Mouse (Mus musculus): ENCODE measurements around the gene Nifk. TPM values are rescaled to one million over a fixed set of nuclear protein-coding genes. Genes with fewer than 3 reads are reported as not detected.

Nifk gene
- 61.0 and 62.4 TPM in 2 replicates for polyA plus RNA-seq (2015; fragmentation: Nextera tagmentation; extraction: Ambion mirVana)

DNA sequence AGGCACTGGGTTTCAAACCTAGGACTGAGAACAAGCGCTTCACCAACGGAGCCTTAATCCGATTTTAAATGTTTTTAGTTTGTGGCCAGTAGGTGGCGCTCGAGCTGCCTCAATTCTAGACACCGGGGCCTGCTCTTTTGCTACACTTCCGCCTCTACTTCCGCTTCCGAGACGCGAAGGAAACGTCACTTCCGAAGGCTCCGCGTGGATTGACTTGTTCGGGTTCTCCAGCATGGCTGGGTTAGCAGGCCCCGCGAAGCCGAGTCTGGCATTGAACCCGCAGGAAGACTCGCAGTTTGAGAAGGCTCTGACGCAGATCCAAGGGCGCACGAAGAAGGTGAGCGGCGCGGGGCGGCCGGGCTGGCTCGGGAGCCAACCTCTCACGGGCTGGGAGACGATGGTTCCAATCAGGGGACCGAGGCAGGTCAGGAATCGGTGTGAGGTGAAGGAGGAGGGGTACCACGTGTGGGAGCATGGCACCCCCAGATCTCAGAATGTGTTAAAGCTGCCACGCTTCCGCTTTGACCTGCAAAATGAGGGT, at the start of gene Nifk:
TSS of gene Nifk (plus strand) at position 179 of the 541 bp plus-strand sequence.
- ATAC-seq, result peak; percentile 96
- no peaks in the 10 kb centered on the region for H3K9me3 ChIP-seq (ENCODE audit: control insufficient read depth, low read length)
- under 1% methylated on average over 37 of the region's 37 CpGs for WGBS
- H3K4me1 ChIP-seq (ENCODE audit: control insufficient read depth, insufficient read depth, low read depth, low read length), result peaks cover 10% of the 10 kb centered on the region
- H3K27ac ChIP-seq (ENCODE audit: low read depth, low read length), result peak within 1 kb of the TSS; percentile 62; the same call in 1 of the 2 replicates
- no peaks in the 10 kb centered on the region for H3K27me3 ChIP-seq (replicated peaks; ENCODE audit: control insufficient read depth, insufficient read depth, low read length)
- H3K4me2 ChIP-seq (ENCODE audit: low read length), result peak within 1 kb of the TSS; percentile 94
- peak within 1 kb of the TSS; percentile 98 for H3K4me3 ChIP-seq (ENCODE audit: low read length)
- peak within 1 kb of the TSS; percentile 80 for H3K9ac ChIP-seq (ENCODE audit: low read depth, low read length)
- peaks cover 16% of the 10 kb centered on the region for H3K36me3 ChIP-seq (ENCODE audit: control insufficient read depth, insufficient read depth, low read length)

GRCm38 (mm10) chr1:118275139-118275538, 46.5 kb upstream of the Nifk start:
- ATAC-seq, result peak; percentile 72
- no peak overlapping the region for H3K4me2 ChIP-seq (ENCODE audit: low read length)
- H3K27me3 ChIP-seq (replicated peaks; ENCODE audit: control insufficient read depth, insufficient read depth, low read length), result no peaks in the 10 kb centered on the region
- H3K27ac ChIP-seq (ENCODE audit: low read depth, low read length), result no peak overlapping the region
- H3K4me1 ChIP-seq (ENCODE audit: control insufficient read depth, insufficient read depth, low read depth, low read length), result no peaks in the 10 kb centered on the region
- WGBS, result 9% methylated on average over 2 of the region's 2 CpGs
- H3K36me3 ChIP-seq (ENCODE audit: control insufficient read depth, insufficient read depth, low read length), result no peaks in the 10 kb centered on the region
- no peak overlapping the region for H3K4me3 ChIP-seq (ENCODE audit: low read length)
- no peaks in the 10 kb centered on the region for H3K9me3 ChIP-seq (ENCODE audit: control insufficient read depth, low read length)
- no peak overlapping the region for H3K9ac ChIP-seq (ENCODE audit: low read depth, low read length)

DNA sequence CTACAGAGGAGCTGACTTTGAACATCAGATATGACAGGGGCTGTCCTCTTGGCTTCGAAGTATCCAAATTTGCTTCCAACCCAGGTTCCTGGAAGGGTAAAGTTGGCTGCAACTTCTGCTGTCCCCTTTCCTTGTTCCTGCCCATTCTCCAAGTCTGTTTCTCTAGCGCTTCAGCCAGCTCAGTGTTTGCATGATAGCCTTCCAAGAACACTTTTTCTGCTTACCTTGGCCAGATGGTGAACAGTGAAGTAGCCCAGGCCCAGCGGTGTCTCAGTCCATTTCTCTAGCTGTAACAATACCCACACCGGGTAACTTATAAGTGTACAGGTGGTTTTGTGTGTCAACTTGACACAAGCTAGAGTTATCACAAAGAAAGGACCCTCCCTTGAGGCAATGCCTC, 29.3 kb upstream of the Nifk start:
- Histone ChIP-seq H3K9me3 (ENCODE audit: control insufficient read depth, low read length) (no peaks in the 10 kb centered on the region), H3K4me2 (ENCODE audit: low read length) (no peak overlapping the region), H3K27me3 (replicated peaks; ENCODE audit: control insufficient read depth, insufficient read depth, low read length) (no peaks in the 10 kb centered on the region), H3K27ac (ENCODE audit: low read depth, low read length) (no peak overlapping the region), H3K4me1 (ENCODE audit: control insufficient read depth, insufficient read depth, low read depth, low read length) (no peaks in the 10 kb centered on the region), H3K4me3 (ENCODE audit: low read length) (no peak overlapping the region), H3K36me3 (ENCODE audit: control insufficient read depth, insufficient read depth, low read length) (peaks cover 7% of the 10 kb centered on the region), H3K9ac (ENCODE audit: low read depth, low read length) (no peak overlapping the region)
- ATAC-seq, result no peak
- WGBS, result 94% methylated on average over 4 of the region's 4 CpGs

DNA sequence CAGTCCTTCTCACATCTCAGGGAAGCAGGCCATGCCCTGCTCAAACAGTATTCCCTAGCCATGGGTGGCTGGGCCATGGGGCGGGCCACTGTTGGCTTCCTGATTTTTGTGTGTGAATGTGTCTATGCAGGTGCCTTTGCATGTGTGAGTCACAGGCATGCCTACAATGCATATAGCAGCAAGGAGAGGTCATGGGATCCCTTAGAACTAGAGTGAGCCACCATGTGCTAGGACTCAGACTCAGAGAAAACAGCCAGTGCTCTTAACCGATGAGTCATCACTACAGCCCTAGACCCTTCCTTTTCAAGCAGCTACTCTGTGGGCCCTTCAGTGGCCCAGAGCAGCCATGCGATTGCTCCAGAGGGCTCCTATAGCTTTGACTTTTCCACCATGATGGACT, 27.4 kb upstream of the Nifk start:
- Histone ChIP-seq H3K27me3 (replicated peaks; ENCODE audit: control insufficient read depth, insufficient read depth, low read length) (no peaks in the 10 kb centered on the region), H3K36me3 (ENCODE audit: control insufficient read depth, insufficient read depth, low read length) (peaks cover 24% of the 10 kb centered on the region), H3K4me1 (ENCODE audit: control insufficient read depth, insufficient read depth, low read depth, low read length) (no peaks in the 10 kb centered on the region), H3K27ac (ENCODE audit: low read depth, low read length) (no peak overlapping the region), H3K4me3 (ENCODE audit: low read length) (no peak overlapping the region), H3K4me2 (ENCODE audit: low read length) (no peak overlapping the region), H3K9ac (ENCODE audit: low read depth, low read length) (no peak overlapping the region), H3K9me3 (ENCODE audit: control insufficient read depth, low read length) (no peaks in the 10 kb centered on the region)
- WGBS, result 98% methylated on average over 3 of the region's 3 CpGs
- peak; percentile 41; the same call in 1 of the 2 replicates for ATAC-seq

- Histone ChIP-seq H3K9me3 (ENCODE audit: control insufficient read depth, low read length) (no peaks in the 10 kb centered on the region), H3K36me3 (ENCODE audit: control insufficient read depth, insufficient read depth, low read length) (peaks cover 24% of the 10 kb centered on the region), H3K27me3 (replicated peaks; ENCODE audit: control insufficient read depth, insufficient read depth, low read length) (no peaks in the 10 kb centered on the region), H3K4me1 (ENCODE audit: control insufficient read depth, insufficient read depth, low read depth, low read length) (no peaks in the 10 kb centered on the region), H3K9ac (ENCODE audit: low read depth, low read length) (no peak overlapping the region), H3K27ac (ENCODE audit: low read depth, low read length) (no peak overlapping the region), H3K4me2 (ENCODE audit: low read length) (no peak overlapping the region), H3K4me3 (ENCODE audit: low read length) (no peak overlapping the region)
- WGBS, result 70% methylated on average over 5 of the region's 5 CpGs
- no peak for ATAC-seq
These were observed 26.8 kb upstream of the Nifk start for GRCm38 (mm10) chr1:118294826-118295225.

DNA sequence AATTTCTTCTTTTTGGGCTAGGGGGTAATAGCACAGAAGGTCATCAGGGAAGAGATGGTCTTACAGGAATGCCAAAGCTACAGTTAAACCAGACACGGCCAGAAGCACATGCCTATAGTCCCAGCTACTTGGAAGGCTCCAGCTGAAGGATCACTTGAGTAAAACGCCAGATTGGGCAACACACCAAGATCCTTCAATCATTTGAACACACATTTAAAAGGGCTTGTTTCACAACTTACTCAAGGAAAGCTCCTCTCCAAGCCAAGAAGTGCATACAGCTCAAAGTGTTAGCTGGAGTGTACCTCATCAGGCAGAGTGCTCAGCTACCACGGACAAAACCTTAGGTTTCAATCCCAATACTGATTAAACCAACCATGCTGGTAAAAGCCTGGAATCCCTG, 25.0 kb upstream of the Nifk start:
- no peaks in the 10 kb centered on the region for H3K27me3 ChIP-seq (replicated peaks; ENCODE audit: control insufficient read depth, insufficient read depth, low read length)
- H3K36me3 ChIP-seq (ENCODE audit: control insufficient read depth, insufficient read depth, low read length), result peaks cover 35% of the 10 kb centered on the region
- no peak overlapping the region for H3K27ac ChIP-seq (ENCODE audit: low read depth, low read length)
- 86% methylated on average over 3 of the region's 3 CpGs for WGBS
- H3K4me3 ChIP-seq (ENCODE audit: low read length), result no peak overlapping the region
- H3K4me2 ChIP-seq (ENCODE audit: low read length), result no peak overlapping the region
- H3K4me1 ChIP-seq (ENCODE audit: control insufficient read depth, insufficient read depth, low read depth, low read length), result no peaks in the 10 kb centered on the region
- no peak overlapping the region for H3K9ac ChIP-seq (ENCODE audit: low read depth, low read length)
- no peak for ATAC-seq
- no peaks in the 10 kb centered on the region for H3K9me3 ChIP-seq (ENCODE audit: control insufficient read depth, low read length)

DNA sequence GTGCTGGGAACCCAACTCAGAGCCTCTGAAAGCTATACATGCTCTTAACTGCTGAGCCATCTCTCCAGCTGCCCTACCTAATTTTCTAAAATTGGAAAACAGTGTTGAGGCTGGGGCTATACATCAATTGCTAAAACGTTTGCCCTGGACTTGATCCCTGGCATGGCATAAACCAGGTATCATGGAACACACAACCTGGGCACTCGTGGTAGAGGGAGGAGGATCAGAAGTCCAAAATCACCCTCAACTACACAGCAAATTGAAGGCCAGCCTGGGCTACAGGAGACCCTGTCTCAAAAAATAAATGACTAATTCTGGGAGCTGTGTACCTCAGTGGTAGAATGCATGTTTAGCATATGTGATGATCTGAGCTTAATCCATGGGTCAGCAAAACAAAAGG, 23.9 kb upstream of the Nifk start:
- H3K4me3 ChIP-seq (ENCODE audit: low read length), result no peak overlapping the region

DNA sequence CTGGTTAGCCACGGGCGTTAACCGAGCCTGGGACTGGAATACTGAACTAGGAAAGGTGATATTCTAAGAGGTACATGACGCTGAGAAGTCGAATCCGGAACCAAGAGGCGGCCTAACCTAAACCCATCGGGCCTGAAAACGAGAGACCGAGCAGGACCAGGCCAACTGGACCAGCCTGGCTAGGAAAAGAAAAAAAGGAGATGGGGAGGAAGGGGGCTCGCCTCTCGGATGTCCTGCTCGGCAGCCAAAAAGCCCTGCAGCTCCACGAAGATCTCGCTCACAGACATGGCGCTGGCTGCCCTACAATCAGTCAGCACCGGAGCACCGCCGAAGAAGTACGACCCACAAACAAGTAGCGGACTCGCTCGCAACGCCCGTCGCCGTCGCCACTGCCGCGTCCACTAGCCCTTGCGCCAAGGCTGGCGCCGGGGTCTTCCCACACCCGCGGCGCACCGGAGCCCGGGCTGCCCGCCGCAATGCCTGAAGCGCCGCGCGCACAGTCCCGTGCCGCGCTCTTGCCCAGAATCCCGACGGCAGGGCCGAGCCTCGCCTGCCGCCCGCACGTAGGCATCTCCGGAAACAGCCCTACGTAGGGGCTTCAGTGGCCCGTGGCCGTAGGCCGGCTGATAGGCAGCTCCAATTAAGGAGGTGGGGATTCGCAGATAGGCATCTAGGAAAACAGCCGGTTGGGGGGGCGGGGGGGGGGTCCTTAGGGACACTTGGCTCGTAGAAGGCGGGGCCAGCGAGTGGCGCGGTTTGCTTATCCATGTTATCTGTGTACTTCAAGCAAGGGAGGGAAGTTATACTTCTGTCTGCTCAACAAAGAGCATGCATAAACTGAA, 10.6 kb upstream of the Nifk start:
- Histone ChIP-seq H3K27me3 (replicated peaks; ENCODE audit: control insufficient read depth, insufficient read depth, low read length) (no peaks in the 10 kb centered on the region), H3K9ac (ENCODE audit: low read depth, low read length) (peak overlapping the region; percentile 79), H3K9me3 (ENCODE audit: control insufficient read depth, low read length) (no peaks in the 10 kb centered on the region), H3K36me3 (ENCODE audit: control insufficient read depth, insufficient read depth, low read length) (peaks cover 12% of the 10 kb centered on the region), H3K4me3 (ENCODE audit: low read length) (peak overlapping the region; percentile 78), H3K4me2 (ENCODE audit: low read length) (peak overlapping the region; percentile 95), H3K27ac (ENCODE audit: low read depth, low read length) (peak overlapping the region; percentile 96), H3K4me1 (ENCODE audit: control insufficient read depth, insufficient read depth, low read depth, low read length) (peaks cover 8% of the 10 kb centered on the region)
- peak; percentile 99 for ATAC-seq
- under 1% methylated on average over 53 of the region's 67 CpGs for WGBS

More for the DNA sequence above, 23.9 kb upstream of the Nifk start:
- no peaks in the 10 kb centered on the region for H3K27me3 ChIP-seq (replicated peaks; ENCODE audit: control insufficient read depth, insufficient read depth, low read length)
- no peaks in the 10 kb centered on the region for H3K4me1 ChIP-seq (ENCODE audit: control insufficient read depth, insufficient read depth, low read depth, low read length)
- H3K4me2 ChIP-seq (ENCODE audit: low read length), result no peak overlapping the region
- no peak for ATAC-seq
- 100% methylated on average over 2 of the region's 2 CpGs for WGBS
- no peak overlapping the region for H3K27ac ChIP-seq (ENCODE audit: low read depth, low read length)
- H3K9me3 ChIP-seq (ENCODE audit: control insufficient read depth, low read length), result no peaks in the 10 kb centered on the region
- H3K9ac ChIP-seq (ENCODE audit: low read depth, low read length), result no peak overlapping the region
- H3K36me3 ChIP-seq (ENCODE audit: control insufficient read depth, insufficient read depth, low read length), result peaks cover 45% of the 10 kb centered on the region

DNA sequence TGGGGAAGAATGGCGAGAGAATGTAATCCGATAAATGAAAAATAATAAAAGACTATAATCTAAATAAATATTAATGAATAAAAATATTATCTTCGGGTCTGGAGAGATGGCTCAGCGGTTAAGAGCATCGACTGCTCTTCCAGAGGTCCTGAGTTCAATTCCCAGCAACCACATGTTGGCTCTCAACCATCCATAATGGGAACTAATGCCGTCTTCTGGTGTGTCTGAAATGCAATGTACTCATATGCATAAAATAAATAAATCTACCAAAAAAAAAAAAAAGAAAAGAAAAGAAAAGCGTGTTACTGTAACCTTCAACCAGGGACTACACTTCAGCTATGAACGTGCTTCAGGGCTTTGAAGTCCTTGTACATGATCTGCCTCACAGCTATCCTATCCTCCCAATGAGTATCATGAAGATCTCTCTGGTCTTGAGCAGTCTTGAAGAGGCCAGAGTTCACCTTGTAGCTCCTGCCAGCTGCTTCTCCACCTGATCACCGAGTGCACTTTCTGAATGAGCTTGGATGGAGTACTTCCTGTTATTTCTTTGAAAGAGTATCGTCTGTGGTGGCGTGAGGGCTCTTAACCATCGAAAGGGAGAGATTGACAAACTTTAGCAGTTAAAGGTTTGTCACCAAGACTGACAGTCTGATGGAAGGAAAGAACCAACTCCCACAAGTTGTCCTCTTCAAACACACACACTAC, 9.9 kb upstream of the Nifk start, which contains the start of gene Tsn:
TSS of gene Tsn (minus strand) at position 118 of the 705 bp plus-strand sequence.
- ATAC-seq, result no peak; the same call in 1 of the 2 replicates
- no peaks in the 10 kb centered on the region for H3K9me3 ChIP-seq (ENCODE audit: control insufficient read depth, low read length)
- no peaks in the 10 kb centered on the region for H3K27me3 ChIP-seq (replicated peaks; ENCODE audit: control insufficient read depth, insufficient read depth, low read length)
- peak within 1 kb of the TSS; percentile 95 for H3K4me2 ChIP-seq (ENCODE audit: low read length)
- H3K4me1 ChIP-seq (ENCODE audit: control insufficient read depth, insufficient read depth, low read depth, low read length), result peaks cover 8% of the 10 kb centered on the region
- peak within 1 kb of the TSS; percentile 78 for H3K4me3 ChIP-seq (ENCODE audit: low read length)
- H3K36me3 ChIP-seq (ENCODE audit: control insufficient read depth, insufficient read depth, low read length), result peaks cover 4% of the 10 kb centered on the region; the same call in 1 of the 2 replicates
- peak within 1 kb of the TSS; percentile 79 for H3K9ac ChIP-seq (ENCODE audit: low read depth, low read length)
- H3K27ac ChIP-seq (ENCODE audit: low read depth, low read length), result peak within 1 kb of the TSS; percentile 96
- WGBS, result 57% methylated on average over 12 of the region's 12 CpGs

All from hindbrain, embryonic 16.5 days (tissue).